Mouse (Mus musculus) adrenal gland, adult 8-10 months (tissue): ENCODE measurements around the gene BC005537. TPM values are rescaled to one million over a fixed set of nuclear protein-coding genes. Genes with fewer than 3 reads are reported as not detected.

Source experiments
- DNase-seq: peaks from one replicate; pipeline ENCODE4 v3.0.0; 2022
- total RNA-seq, 4 experiments: library from RNA; stranded (reverse); gene quantifications; 2 replicates each; pipeline ENCODE4 v1.2.4; 2022

BC005537 gene
- total RNA-seq, 4 experiments from 2014 or later: 194 to 209 (median 205) TPM

DNA sequence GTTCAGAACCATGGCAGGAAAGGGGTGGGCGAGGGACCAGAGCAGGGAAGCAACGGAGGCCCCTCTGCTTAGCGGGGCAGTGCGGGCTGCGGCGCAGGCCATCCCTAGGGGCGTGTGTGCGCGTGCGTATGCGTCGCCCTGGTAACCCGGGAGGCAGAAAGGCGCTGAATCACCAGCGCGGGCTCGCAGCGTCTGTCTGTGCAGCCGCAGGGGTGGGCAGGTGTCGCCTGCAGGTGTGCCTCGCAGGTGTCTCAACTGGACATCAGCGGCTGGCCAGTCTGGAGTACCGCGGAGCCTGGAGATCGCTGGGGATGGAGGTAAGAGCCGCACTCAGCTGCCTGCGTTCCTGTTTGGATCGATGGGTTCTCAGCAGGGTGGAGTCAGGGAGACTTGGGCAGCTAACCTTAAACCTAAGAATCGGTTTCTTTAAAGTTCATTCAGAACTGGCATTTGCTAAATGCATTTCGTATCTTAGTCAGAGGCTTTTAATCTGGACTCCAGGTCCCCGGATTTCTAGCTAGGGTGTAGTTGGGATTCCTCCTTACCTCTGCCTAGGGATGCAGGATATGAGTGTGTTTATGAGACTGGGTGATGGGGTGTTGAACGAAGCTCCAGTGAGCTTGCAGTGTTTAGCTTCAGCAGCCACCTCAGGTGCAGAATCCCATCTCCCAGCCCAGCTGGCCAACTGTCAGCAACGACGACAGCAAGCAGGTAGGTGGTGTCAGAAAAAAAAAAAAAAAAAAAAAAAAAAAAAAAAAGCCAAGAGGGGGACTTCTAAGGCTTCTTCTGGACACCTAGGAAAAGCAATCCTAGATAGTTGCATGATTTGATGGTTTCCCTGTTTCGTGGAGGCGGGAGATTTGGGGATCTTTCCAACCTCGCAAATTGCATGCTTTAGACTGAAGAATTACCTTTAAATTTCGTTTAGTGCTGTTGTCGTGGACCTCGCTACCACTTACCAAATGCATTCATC lies 43.8 kb downstream of the BC005537 start, which contains the start of gene D130043K22Rik:
Gene D130043K22Rik (plus strand): TSS at position 153 of the 973 bp plus-strand sequence.
- peak; percentile 47 for DNase-seq

DNA sequence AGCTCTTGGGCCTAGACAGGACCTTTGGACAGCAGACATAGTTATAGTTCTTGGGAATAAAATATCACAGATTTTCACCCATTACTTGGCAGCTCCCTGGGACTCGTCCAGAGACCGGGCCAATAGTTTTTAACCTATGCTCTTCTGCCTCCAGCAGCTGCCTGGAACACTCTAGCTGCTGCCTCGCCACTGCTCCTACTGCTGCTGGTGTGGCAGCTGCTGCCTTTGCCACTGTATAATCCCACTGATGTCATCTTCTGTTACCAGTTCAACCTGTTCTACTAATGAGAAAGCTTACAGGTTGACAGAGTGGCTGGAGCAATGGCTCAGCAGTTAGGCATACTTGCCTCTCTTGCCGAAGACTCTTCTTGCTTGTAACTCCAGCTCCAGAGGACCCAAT lies 47.9 kb downstream of the BC005537 start:
- no peak for DNase-seq

DNA sequence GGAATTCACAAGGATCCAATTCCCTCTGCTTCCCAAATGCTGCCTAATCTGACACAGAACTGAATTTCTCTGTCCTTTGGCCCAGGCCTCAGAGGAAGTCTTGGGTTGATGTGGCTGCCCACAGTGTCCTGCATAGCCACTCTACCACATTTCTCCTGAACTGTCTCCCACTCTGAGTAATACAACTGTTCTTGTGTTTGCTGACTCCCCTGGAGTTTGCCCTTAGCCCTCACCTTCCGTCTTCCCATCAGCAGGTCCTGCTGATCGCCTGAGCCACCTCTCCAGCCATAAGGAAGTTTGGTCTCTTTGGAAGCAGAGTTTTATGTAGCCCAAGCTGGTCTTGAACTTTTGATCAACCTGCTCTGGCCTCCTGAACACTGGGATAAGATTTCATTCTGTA lies 50.5 kb downstream of the BC005537 start:
- no peak for DNase-seq

DNA sequence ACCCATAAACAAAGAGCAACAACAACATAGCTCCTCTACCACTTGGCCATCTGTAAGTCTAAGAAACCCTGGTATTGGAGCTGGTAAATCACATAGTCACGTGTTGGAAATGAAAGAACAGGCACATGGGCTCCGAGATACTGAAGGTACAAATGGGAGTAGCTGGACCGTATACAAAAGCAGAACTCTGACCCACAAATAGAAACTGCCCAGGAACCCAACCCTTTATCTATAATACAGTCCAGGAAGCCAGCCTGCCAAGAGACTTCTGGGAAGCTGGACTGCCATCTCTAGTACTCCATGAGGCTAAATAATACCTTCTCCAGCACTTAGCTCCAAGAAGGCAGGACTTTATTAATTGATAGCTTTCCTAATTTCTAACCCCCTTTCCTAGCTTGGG lies 51.1 kb downstream of the BC005537 start:
- DNase-seq: no peak

DNA sequence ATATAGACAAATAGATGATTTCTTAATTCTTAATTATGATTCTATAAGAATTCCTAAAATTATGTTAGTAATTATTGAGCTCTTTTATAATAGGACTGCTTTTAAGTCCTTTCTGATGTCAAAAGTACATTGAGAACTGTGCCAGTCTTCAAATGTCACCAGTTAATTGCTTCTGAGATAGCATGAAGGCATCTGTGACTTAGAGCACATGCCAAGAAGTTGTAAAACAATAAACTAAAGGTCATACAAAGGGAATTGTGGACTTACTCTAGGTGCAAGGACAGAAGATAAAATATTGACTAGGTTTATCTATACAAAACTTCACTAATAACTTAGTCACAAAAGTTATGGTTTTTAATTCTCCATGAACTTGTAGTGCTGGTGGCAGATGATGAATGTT lies 57.7 kb downstream of the BC005537 start:
- no peak for DNase-seq

DNA sequence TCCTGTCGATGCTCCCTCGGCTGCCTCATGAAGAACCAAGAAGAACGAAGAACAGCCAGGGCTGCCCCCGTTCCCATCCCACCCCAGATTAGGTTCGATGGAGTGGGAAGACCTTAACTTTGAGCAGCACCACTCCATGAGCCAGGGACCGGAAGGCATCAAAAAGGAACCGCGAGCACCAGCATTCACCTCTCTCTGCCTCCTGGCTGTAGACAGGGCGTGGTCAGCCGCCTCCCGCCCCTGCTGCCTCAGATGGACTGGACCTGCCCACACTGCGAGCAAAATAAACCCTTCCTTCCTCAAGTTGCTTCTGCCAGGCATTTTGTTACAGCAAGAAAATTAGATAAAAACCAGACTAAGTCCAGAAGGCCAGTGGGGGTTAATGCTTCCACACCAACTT lies 59.6 kb downstream of the BC005537 start:
- no peak for DNase-seq

DNA sequence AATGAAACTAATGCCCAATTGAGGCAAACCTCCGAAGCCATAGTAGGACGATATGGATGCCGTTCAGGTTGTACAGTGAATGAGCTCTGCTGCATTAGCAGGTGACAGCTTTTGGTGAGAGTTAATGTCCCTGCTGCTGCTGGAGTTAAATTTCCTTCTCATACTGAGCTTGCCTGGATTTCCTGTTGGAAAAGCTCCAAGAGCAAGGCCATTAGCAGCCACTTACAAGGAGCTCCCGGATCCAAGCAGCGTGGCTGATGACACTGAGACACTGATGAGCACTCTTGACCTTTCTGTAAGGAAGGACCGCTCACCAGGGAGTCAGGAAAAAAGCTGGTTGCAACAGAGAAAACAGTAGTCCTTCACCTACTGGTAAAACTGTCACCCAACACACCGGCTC lies 60.6 kb downstream of the BC005537 start:
- DNase-seq: no peak

DNA sequence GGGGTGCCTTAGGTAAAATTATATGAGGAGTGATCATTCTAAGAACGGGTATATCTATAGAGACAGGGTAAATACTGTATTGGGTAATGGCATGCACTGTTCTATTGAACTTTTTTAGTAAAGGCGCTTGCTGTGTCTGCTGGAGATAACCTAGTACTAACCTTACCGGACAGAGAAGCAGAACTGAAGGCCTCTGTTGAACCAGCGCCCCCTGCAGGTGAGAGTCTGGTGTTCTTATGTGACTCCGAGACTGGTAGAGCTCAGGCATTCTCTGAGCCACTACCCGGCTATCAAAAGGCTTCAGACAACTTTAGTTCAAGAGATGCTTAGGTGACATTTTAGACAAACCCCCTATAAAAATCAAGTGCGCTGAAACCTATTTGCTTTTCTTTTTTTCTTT lies 61.1 kb downstream of the BC005537 start:
- peak; percentile 21 for DNase-seq

Other genes starting within 250 kb of the BC005537 start
- 1 to 10 TPM; 4.1 to 7.3 (median 5.4) TPM for gene Ripor2, start 219.5 kb upstream of the BC005537 start, total RNA-seq
- not detected for gene Armh2, start 60.4 kb upstream of the BC005537 start, total RNA-seq
- gene Gmnn, start 39.7 kb upstream of the BC005537 start, total RNA-seq: 10 to 100 TPM in 2 of 4 experiments, 1 to 10 TPM in 2; 5.3 to 12.5 (median 9.4) TPM
- 10 to 100 TPM; 56.4 to 70.2 (median 59.6) TPM for gene Acot13, start 29.9 kb downstream of the BC005537 start, total RNA-seq
- gene Tdp2, start 30.0 kb downstream of the BC005537 start, total RNA-seq: 10 to 100 TPM; 25.7 to 39.9 (median 31.0) TPM
- gene D130043K22Rik, start 43.5 kb downstream of the BC005537 start, total RNA-seq: 1 to 10 TPM in 3 of 4 experiments, under 1 TPM in 1; 0.67 to 2.9 (median 1.6) TPM
- 10 to 100 TPM; 18.9 to 21.9 (median 20.6) TPM for gene Aldh5a1, start 136.0 kb downstream of the BC005537 start, total RNA-seq
- gene Gpld1, start 141.5 kb downstream of the BC005537 start, total RNA-seq: 10 to 100 TPM in 1 of 4 experiments, 1 to 10 TPM in 3; 2.8 to 10.0 (median 4.6) TPM
- 10 to 100 TPM; 47.2 to 58.3 (median 53.6) TPM for gene Mrs2, start 218.7 kb downstream of the BC005537 start, total RNA-seq